Mouse (Mus musculus) layer of hippocampus, postnatal 10 days (tissue): ENCODE data around the gene Als2. TPM values are rescaled to one million over a fixed set of nuclear protein-coding genes. Genes with fewer than 3 reads are reported as not detected.
A peak's percentile ranks its signal among the peaks of the same experiment; 100 is the strongest.

Experiments
- DNase-seq, 2 experiments: peaks; one replicate each; pipeline ENCODE4 v3.0.0; 2021; ENCODE audit warnings: low spot score in 2 of 2
- total RNA-seq, 2 experiments: library from RNA; stranded (reverse); gene quantifications; 2 replicates each; pipeline ENCODE4 v1.2.3; 2021

The Als2 gene
- total RNA-seq, 2 experiments from 2014 or later: 43.2 to 45.5 TPM

- no peak for DNase-seq
Observed at GRCm38 (mm10) chr1:59212076-59212779, 24.8 kb downstream of the Als2 start.

- no peak for DNase-seq
Observed at GRCm38 (mm10) chr1:59211651-59212050, 25.4 kb downstream of the Als2 start.

- no peak for DNase-seq
Observed at GRCm38 (mm10) chr1:59208331-59208730, 28.7 kb downstream of the Als2 start.

GRCm38 (mm10) chr1:59204489-59204888, 32.5 kb downstream of the Als2 start:
- no peak for DNase-seq

- DNase-seq: no peak
Observed at GRCm38 (mm10) chr1:59202367-59202766, 34.7 kb downstream of the Als2 start.

- no peak for DNase-seq
Observed at GRCm38 (mm10) chr1:59201561-59201960, 35.5 kb downstream of the Als2 start.

GRCm38 (mm10) chr1:59200960-59201359, 36.1 kb downstream of the Als2 start:
- no peak for DNase-seq

GRCm38 (mm10) chr1:59194979-59195378, 42.1 kb downstream of the Als2 start:
- no peak for DNase-seq

GRCm38 (mm10) chr1:59187786-59188185, 49.2 kb downstream of the Als2 start:
- DNase-seq: peak; percentile 27 to 46

GRCm38 (mm10) chr1:59186317-59186716, 50.7 kb downstream of the Als2 start:
- DNase-seq: no peak

- no peak for DNase-seq
Observed at GRCm38 (mm10) chr1:59185410-59185809, 51.6 kb downstream of the Als2 start.

- no peak for DNase-seq
Observed at GRCm38 (mm10) chr1:59183045-59183444, 54.0 kb downstream of the Als2 start.

GRCm38 (mm10) chr1:59182373-59182772, 54.7 kb downstream of the Als2 start:
- no peak for DNase-seq

- DNase-seq: no peak
Observed at GRCm38 (mm10) chr1:59180003-59180402, 57.0 kb downstream of the Als2 start.

GRCm38 (mm10) chr1:59178401-59178800, 58.6 kb downstream of the Als2 start:
- no peak for DNase-seq

- no peak for DNase-seq
Observed at GRCm38 (mm10) chr1:59174514-59175373, 62.3 kb downstream of the Als2 start.

GRCm38 (mm10) chr1:59173023-59173422, 64.0 kb downstream of the Als2 start:
- no peak for DNase-seq

- DNase-seq: no peak
Observed at GRCm38 (mm10) chr1:59171875-59172274, 65.2 kb downstream of the Als2 start.

GRCm38 (mm10) chr1:59170290-59170689, 66.7 kb downstream of the Als2 start:
- DNase-seq: no peak

- no peak for DNase-seq
Observed at GRCm38 (mm10) chr1:59169586-59169985, 67.4 kb downstream of the Als2 start.

- no peak for DNase-seq
Observed at GRCm38 (mm10) chr1:59168556-59168955, 68.5 kb downstream of the Als2 start.

- no peak for DNase-seq
Observed at GRCm38 (mm10) chr1:59167654-59168425, 69.2 kb downstream of the Als2 start.
